Mouse (Mus musculus) embryonic facial prominence, embryonic 11.5 days (tissue): ENCODE results near the gene Pard3b. TPM values are rescaled to one million over a fixed set of nuclear protein-coding genes. Genes with fewer than 3 reads are reported as not detected.

Source experiments
- ATAC-seq: fragments of 200-750 bp; cut with Nextera tagmentation; replicated peaks from 2 replicates; pipeline ENCODE4 v1.8.0; 2017; ENCODE audit warnings: low read depth; ENCODE audit not compliant: insufficient number of reproducible peaks, low FRiP score, low TSS enrichment
- DNase-seq: peaks from one replicate; pipeline ENCODE4 v3.0.0-alpha.2; 2015; ENCODE audit warnings: low spot score
- H3K27ac ChIP-seq: fragments of 300-500 bp; sonication (generic); replicated peaks from 2 replicates; pipeline ENCODE4 v1.5.1; 2014; ENCODE audit warnings: mild to moderate bottlenecking, low read depth, low read length, control low read depth
- H3K27me3 ChIP-seq: fragments of 300-500 bp; sonication (generic); 2 replicates; pipeline ENCODE4 v1.6.1; 2014; ENCODE audit warnings: mild to moderate bottlenecking, low read length, moderate library complexity, mixed read lengths; ENCODE audit not compliant: control insufficient read depth, insufficient read depth
- H3K36me3 ChIP-seq: fragments of 300-500 bp; sonication (generic); replicated peaks from 2 replicates; pipeline ENCODE4 v1.6.1; 2014; ENCODE audit warnings: low read depth, mild to moderate bottlenecking, low read length, moderate library complexity, mixed read lengths; ENCODE audit not compliant: control insufficient read depth, insufficient read depth
- H3K4me1 ChIP-seq: fragments of 300-500 bp; sonication (generic); 2 replicates; pipeline ENCODE4 v1.6.1; 2014; ENCODE audit warnings: low read length, mixed read lengths; ENCODE audit not compliant: control insufficient read depth, insufficient read depth
- H3K4me2 ChIP-seq: fragments of 300-500 bp; sonication (generic); 2 replicates; pipeline ENCODE4 v1.6.1; 2014; ENCODE audit warnings: low read depth, mild to moderate bottlenecking, control low read depth, low read length, moderate library complexity
- H3K4me3 ChIP-seq: fragments of 300-500 bp; sonication (generic); 2 replicates; pipeline ENCODE4 v1.5.1; 2014; ENCODE audit warnings: low read depth, low read length, control low read depth
- H3K9ac ChIP-seq: fragments of 300-500 bp; sonication (generic); replicated peaks from 2 replicates; pipeline ENCODE4 v1.6.1; 2014; ENCODE audit warnings: mild to moderate bottlenecking, control low read depth, low read length
- H3K9me3 ChIP-seq: fragments of 300-500 bp; sonication (generic); replicated peaks from 2 replicates; pipeline ENCODE4 v1.6.1; 2016; ENCODE audit warnings: mild to moderate bottlenecking, low read length, inconsistent platforms, mixed read lengths; ENCODE audit not compliant: control insufficient read depth
- WGBS: fragments of 180-500 bp; shearing (Covaris S2); extraction: QIAGEN DNeasy Blood & Tissue Kit; methylation state at CpG from one replicate; pipeline ENCODE4 v1.1.7; 2014; 5-methylcytosine and 5-hydroxymethylcytosine counted together
- polyA plus RNA-seq: library from polyadenylated mRNA; unstranded; fragments of >200 nt; fragmentation: Nextera tagmentation; extraction: Ambion mirVana; gene quantifications from 2 replicates; pipeline ENCODE4 v1.2.1, GENCODE M21; 2014

The Pard3b gene
- polyA plus RNA-seq, 1 experiment from 2014 or later, result 7.7 TPM

- Histone ChIP-seq H3K4me2 (no peak overlapping the region), H3K36me3 (no peaks in the 10 kb centered on the region), H3K27me3 (no peaks in the 10 kb centered on the region), H3K4me3 (no peak overlapping the region), H3K9ac (no peak overlapping the region), H3K4me1 (no peaks in the 10 kb centered on the region), H3K9me3 (no peaks in the 10 kb centered on the region), H3K27ac (peak overlapping the region; percentile 10; the same call in 1 of the 2 replicates)
- ATAC-seq (no peak), DNase-seq (peak; percentile 31)
- WGBS, result 24% methylated on average over 4 of the region's 4 CpGs
Measured at GRCm38 (mm10) chr1:62392863-62393262, 754.2 kb downstream of the Pard3b start.

DNA sequence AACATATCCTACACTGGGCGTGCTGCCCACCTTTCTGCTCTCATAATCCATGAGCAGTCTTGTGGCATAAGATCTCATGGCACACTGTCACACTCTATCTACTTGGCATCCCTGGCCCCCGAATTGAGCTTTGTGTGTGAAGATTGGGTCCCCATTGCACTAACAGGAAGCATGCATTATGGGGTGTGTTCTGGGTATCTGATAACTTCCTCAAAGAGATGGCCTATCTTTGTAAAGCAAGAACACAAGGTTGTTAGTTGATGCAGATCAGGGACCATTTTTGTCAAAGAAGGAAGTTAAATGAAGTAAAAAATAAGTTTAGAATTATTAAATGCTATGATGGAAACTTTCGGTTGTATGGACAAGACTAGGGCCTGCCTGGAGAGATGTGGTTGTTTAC is 755.9 kb downstream of the Pard3b start:
- 90% methylated on average over 3 of the region's 3 CpGs for WGBS
- Histone ChIP-seq H3K27ac (no peak overlapping the region), H3K4me3 (no peak overlapping the region), H3K4me2 (no peak overlapping the region), H3K9ac (no peak overlapping the region), H3K4me1 (no peaks in the 10 kb centered on the region), H3K27me3 (no peaks in the 10 kb centered on the region), H3K36me3 (no peaks in the 10 kb centered on the region), H3K9me3 (no peaks in the 10 kb centered on the region)
- DNase-seq, result no peak
- ATAC-seq, result no peak

DNA sequence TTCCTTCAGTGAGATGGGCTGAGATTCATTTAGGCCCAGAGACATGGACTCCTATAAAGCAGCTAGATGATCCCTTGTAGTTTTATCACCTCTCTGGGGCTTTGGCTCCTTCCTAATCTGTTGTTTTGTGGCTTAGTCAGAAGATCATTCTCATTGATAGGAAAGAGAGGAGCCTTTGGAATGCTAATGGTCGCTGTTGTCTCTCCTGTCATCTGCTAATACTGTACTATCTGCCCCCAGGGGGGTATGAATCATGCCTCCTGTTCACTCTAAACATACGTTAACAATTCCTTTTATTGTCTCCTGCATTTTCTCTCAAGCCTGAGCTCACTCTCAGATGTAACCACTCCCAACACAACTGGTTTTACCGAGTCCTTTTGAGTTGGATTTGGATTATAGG is 759.6 kb downstream of the Pard3b start:
- no peaks in the 10 kb centered on the region for H3K9me3 ChIP-seq
- no peak overlapping the region for H3K4me2 ChIP-seq
- 12% methylated on average over 3 of the region's 3 CpGs for WGBS
- no peaks in the 10 kb centered on the region for H3K4me1 ChIP-seq
- H3K9ac ChIP-seq, result no peak overlapping the region
- ATAC-seq, result no peak
- no peaks in the 10 kb centered on the region for H3K27me3 ChIP-seq
- no peak for DNase-seq
- H3K4me3 ChIP-seq, result no peak overlapping the region
- H3K27ac ChIP-seq, result no peak overlapping the region
- H3K36me3 ChIP-seq, result no peaks in the 10 kb centered on the region

GRCm38 (mm10) chr1:62398738-62399137 is 760.1 kb downstream of the Pard3b start:
- Histone ChIP-seq H3K4me2 (no peak overlapping the region), H3K4me1 (no peaks in the 10 kb centered on the region), H3K9me3 (no peaks in the 10 kb centered on the region), H3K27ac (no peak overlapping the region), H3K4me3 (no peak overlapping the region), H3K9ac (no peak overlapping the region), H3K36me3 (no peaks in the 10 kb centered on the region), H3K27me3 (no peaks in the 10 kb centered on the region)
- DNase-seq (no peak), ATAC-seq (no peak)
- WGBS, result 74% methylated on average over 4 of the region's 4 CpGs

DNA sequence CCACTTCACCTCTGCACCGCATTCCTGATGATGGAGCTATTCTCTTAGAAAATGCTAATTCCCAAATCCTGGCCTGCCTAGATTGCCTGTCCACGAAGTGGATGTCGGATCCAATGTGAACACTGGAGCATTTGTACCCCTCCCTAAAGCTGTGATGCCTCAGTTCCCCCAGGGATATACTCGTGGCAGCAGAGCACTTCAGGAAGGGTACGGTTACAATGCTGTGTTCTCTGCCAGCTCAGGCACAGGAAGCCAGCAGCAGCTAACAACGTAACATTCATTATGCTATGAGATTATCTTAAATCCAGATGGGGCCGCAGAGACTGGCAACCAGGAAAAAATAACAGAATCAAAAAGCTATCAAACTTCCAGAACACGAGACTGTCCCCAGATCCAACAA is 766.4 kb downstream of the Pard3b start:
- Histone ChIP-seq H3K9ac (no peak overlapping the region), H3K36me3 (no peaks in the 10 kb centered on the region), H3K4me1 (no peaks in the 10 kb centered on the region; the same call in 1 of the 2 replicates), H3K4me2 (no peak overlapping the region), H3K27ac (no peak overlapping the region), H3K9me3 (no peaks in the 10 kb centered on the region), H3K4me3 (no peak overlapping the region), H3K27me3 (no peaks in the 10 kb centered on the region)
- WGBS, result 25% methylated on average over 8 of the region's 8 CpGs
- DNase-seq, result no peak
- ATAC-seq, result no peak

DNA sequence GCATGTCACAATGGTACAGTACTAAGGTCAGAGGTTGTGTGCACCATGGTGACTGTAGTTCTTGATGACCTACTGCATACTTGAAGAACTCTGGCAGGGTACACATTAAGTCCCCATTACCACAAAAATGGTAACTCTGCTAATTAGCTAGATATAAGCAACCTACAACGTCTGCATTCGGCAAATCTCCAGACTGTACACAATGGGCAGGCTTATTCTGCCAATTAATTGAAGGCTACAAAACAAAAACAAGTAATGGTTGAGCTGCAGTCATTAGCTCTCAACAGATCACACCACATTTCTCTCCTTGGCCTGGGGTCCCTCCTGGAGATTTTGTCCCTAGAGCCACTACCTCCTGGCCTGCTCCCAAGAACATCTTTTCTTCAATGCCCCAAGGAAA is 772.7 kb downstream of the Pard3b start:
- ATAC-seq (no peak), DNase-seq (no peak)
- H3K4me2 ChIP-seq, result no peak overlapping the region
- H3K9me3 ChIP-seq, result no peaks in the 10 kb centered on the region
- no peak overlapping the region for H3K9ac ChIP-seq
- H3K4me1 ChIP-seq, result no peaks in the 10 kb centered on the region
- H3K36me3 ChIP-seq, result no peaks in the 10 kb centered on the region
- H3K4me3 ChIP-seq, result no peak overlapping the region
- no peaks in the 10 kb centered on the region for H3K27me3 ChIP-seq
- WGBS, result 80% methylated on average over 2 of the region's 2 CpGs
- H3K27ac ChIP-seq, result no peak overlapping the region

DNA sequence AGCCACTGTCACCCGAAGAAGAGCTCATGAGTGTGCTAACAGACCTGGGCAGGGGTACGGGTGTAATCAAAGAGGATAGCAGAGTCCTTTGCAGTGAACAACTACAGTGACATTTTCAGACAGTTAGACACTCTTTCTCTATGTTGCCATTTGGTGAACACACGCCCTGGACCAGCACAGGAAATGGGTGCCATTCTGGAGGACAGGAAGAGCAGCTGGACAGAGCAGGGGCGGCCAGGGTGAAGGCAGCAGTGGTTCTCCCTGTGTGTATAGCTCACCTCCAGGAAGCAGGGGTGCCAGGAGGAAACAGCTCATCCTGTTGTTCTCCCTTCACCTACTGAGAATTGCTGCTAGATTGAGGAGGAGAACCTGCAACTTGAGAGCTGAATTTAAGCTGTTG is 773.4 kb downstream of the Pard3b start:
- WGBS, result 74% methylated on average over 4 of the region's 4 CpGs
- H3K4me3 ChIP-seq, result no peak overlapping the region
- ATAC-seq, result no peak

DNA sequence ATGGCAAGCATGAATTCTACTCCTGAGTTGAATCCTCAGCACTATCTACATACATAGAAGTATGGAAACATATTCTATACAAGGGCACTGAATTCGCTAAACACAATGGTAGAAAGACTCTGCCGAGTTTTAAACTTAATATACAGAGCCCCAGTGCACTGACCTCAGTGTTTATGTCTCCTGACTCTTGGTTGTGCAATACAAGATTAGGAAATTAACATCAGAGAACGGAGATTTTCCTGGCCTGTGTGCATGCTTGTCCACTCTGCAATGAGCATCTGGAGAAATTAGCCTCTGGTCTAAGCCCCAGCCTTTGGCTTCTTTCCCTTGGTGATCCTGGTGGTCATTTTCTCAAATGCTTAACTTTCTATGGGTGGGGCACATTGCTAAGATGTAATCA is 774.4 kb downstream of the Pard3b start:
- 88% methylated on average over 3 of the region's 3 CpGs for WGBS
- no peak for ATAC-seq
- H3K4me3 ChIP-seq, result no peak overlapping the region
- no peak overlapping the region for H3K4me2 ChIP-seq
- H3K36me3 ChIP-seq, result no peaks in the 10 kb centered on the region
- H3K9ac ChIP-seq, result no peak overlapping the region
- no peak for DNase-seq
- H3K27me3 ChIP-seq, result no peaks in the 10 kb centered on the region
- no peaks in the 10 kb centered on the region for H3K4me1 ChIP-seq
- H3K9me3 ChIP-seq, result no peaks in the 10 kb centered on the region
- H3K27ac ChIP-seq, result no peak overlapping the region

More for the DNA sequence above, 773.4 kb downstream of the Pard3b start:
- Histone ChIP-seq H3K27ac (no peak overlapping the region), H3K9ac (no peak overlapping the region), H3K4me2 (no peak overlapping the region), H3K27me3 (no peaks in the 10 kb centered on the region), H3K36me3 (no peaks in the 10 kb centered on the region), H3K9me3 (no peaks in the 10 kb centered on the region), H3K4me1 (no peaks in the 10 kb centered on the region)
- DNase-seq, result no peak
